Mouse (Mus musculus): ENCODE results near the gene Ccdc134. TPM values are rescaled to one million over a fixed set of nuclear protein-coding genes. Genes with fewer than 3 reads are reported as not detected.
A peak's percentile ranks its signal among the peaks of the same experiment; 100 is the strongest.

Ccdc134 gene
- polyA plus RNA-seq, 1 experiment from 2014 or later: 19.8 TPM

- Histone ChIP-seq H3K4me1 (peaks cover 38% of the 10 kb centered on the region), H3K4me2 (no peak overlapping the region), H3K27me3 (no peaks in the 10 kb centered on the region), H3K9ac (no peak overlapping the region), H3K27ac (no peak overlapping the region), H3K9me3 (replicated peaks) (no peaks in the 10 kb centered on the region), H3K4me3 (replicated peaks) (no peak overlapping the region), H3K36me3 (0 out of 2 replicates have a peak, but pooled peaks cover 13% of the 10 kb centered on the region)
- ATAC-seq (replicated peaks; ENCODE audit: low FRiP score): no peak
- WGBS: 82% methylated on average over 12 of the region's 12 CpGs
These were observed 24.3 kb downstream of the Ccdc134 start for GRCm38 (mm10) chr15:82152022-82152421.

- H3K4me1 ChIP-seq: peaks cover 41% of the 10 kb centered on the region
- ATAC-seq (replicated peaks; ENCODE audit: low FRiP score): no peak
- H3K4me3 ChIP-seq (replicated peaks): no peak overlapping the region
- H3K36me3 ChIP-seq: 0 out of 2 replicates have a peak, but pooled peaks cover 13% of the 10 kb centered on the region
- no peaks in the 10 kb centered on the region for H3K27me3 ChIP-seq
- no peak overlapping the region for H3K9ac ChIP-seq
- H3K4me2 ChIP-seq: no peak overlapping the region
- no peaks in the 10 kb centered on the region for H3K9me3 ChIP-seq (replicated peaks)
- 81% methylated on average over 7 of the region's 7 CpGs for WGBS
- H3K27ac ChIP-seq: no peak overlapping the region
These were observed 24.7 kb downstream of the Ccdc134 start for GRCm38 (mm10) chr15:82152435-82152834.

GRCm38 (mm10) chr15:82156298-82156697 is 28.6 kb downstream of the Ccdc134 start:
- H3K4me2 ChIP-seq: no peak overlapping the region
- no peak for ATAC-seq (replicated peaks; ENCODE audit: low FRiP score)
- H3K4me1 ChIP-seq: peaks cover 57% of the 10 kb centered on the region
- no peaks in the 10 kb centered on the region for H3K9me3 ChIP-seq (replicated peaks)
- 0 out of 2 replicates have a peak, but pooled peaks cover 8% of the 10 kb centered on the region for H3K36me3 ChIP-seq
- H3K4me3 ChIP-seq (replicated peaks): no peak overlapping the region
- H3K27ac ChIP-seq: no peak overlapping the region
- H3K27me3 ChIP-seq: no peaks in the 10 kb centered on the region
- no peak overlapping the region for H3K9ac ChIP-seq
- WGBS: 89% methylated on average over 6 of the region's 6 CpGs

- no peak overlapping the region for H3K4me3 ChIP-seq (replicated peaks)
- 61% methylated on average over 10 of the region's 10 CpGs for WGBS
- H3K36me3 ChIP-seq: 0 out of 2 replicates have a peak, but pooled peaks cover 8% of the 10 kb centered on the region
- no peaks in the 10 kb centered on the region for H3K27me3 ChIP-seq
- no peak overlapping the region for H3K27ac ChIP-seq
- no peak for ATAC-seq (replicated peaks; ENCODE audit: low FRiP score)
- peaks cover 60% of the 10 kb centered on the region for H3K4me1 ChIP-seq
- no peak overlapping the region for H3K4me2 ChIP-seq
- H3K9ac ChIP-seq: no peak overlapping the region
- H3K9me3 ChIP-seq (replicated peaks): no peaks in the 10 kb centered on the region
These were observed 29.2 kb downstream of the Ccdc134 start for GRCm38 (mm10) chr15:82156902-82157301.

GRCm38 (mm10) chr15:82158243-82159035 is 30.7 kb downstream of the Ccdc134 start:
- ATAC-seq (replicated peaks; ENCODE audit: low FRiP score): no peak
- Histone ChIP-seq H3K36me3 (0 out of 2 replicates have a peak, but pooled peaks cover 8% of the 10 kb centered on the region), H3K27ac (peak overlapping the region; percentile 76), H3K4me2 (peak overlapping the region; percentile 9; the same call in 1 of the 2 replicates), H3K4me3 (replicated peaks) (no peak overlapping the region), H3K9ac (no peak overlapping the region), H3K27me3 (no peaks in the 10 kb centered on the region), H3K4me1 (peaks cover 58% of the 10 kb centered on the region), H3K9me3 (replicated peaks) (no peaks in the 10 kb centered on the region)
- 38% methylated on average over 17 of the region's 17 CpGs for WGBS

- Histone ChIP-seq H3K4me1 (peaks cover 67% of the 10 kb centered on the region), H3K27ac (peak overlapping the region; percentile 76; the same call in 1 of the 2 replicates), H3K4me2 (no peak overlapping the region), H3K4me3 (replicated peaks) (no peak overlapping the region), H3K27me3 (no peaks in the 10 kb centered on the region), H3K9ac (no peak overlapping the region), H3K36me3 (0 out of 2 replicates have a peak, but pooled peaks cover 8% of the 10 kb centered on the region), H3K9me3 (replicated peaks) (no peaks in the 10 kb centered on the region)
- no peak for ATAC-seq (replicated peaks; ENCODE audit: low FRiP score)
- 88% methylated on average over 9 of the region's 9 CpGs for WGBS
These were observed 31.7 kb downstream of the Ccdc134 start for GRCm38 (mm10) chr15:82159471-82159870.

GRCm38 (mm10) chr15:82160731-82161640 is 33.3 kb downstream of the Ccdc134 start:
- H3K9me3 ChIP-seq (replicated peaks): no peaks in the 10 kb centered on the region
- no peak overlapping the region for H3K4me2 ChIP-seq
- no peaks in the 10 kb centered on the region for H3K27me3 ChIP-seq
- H3K9ac ChIP-seq: no peak overlapping the region
- WGBS: 61% methylated on average over 11 of the region's 11 CpGs
- H3K4me3 ChIP-seq (replicated peaks): no peak overlapping the region
- H3K36me3 ChIP-seq: 0 out of 2 replicates have a peak, but pooled peaks cover 8% of the 10 kb centered on the region
- H3K4me1 ChIP-seq: peaks cover 78% of the 10 kb centered on the region
- no peak overlapping the region for H3K27ac ChIP-seq
- no peak for ATAC-seq (replicated peaks; ENCODE audit: low FRiP score)

GRCm38 (mm10) chr15:82161965-82162600 is 34.4 kb downstream of the Ccdc134 start:
- H3K4me2 ChIP-seq: no peak overlapping the region
- no peaks in the 10 kb centered on the region for H3K9me3 ChIP-seq (replicated peaks)
- WGBS: 86% methylated on average over 12 of the region's 12 CpGs
- no peaks in the 10 kb centered on the region for H3K36me3 ChIP-seq
- no peak overlapping the region for H3K27ac ChIP-seq
- no peak overlapping the region for H3K4me3 ChIP-seq (replicated peaks)
- no peaks in the 10 kb centered on the region for H3K27me3 ChIP-seq
- ATAC-seq (replicated peaks; ENCODE audit: low FRiP score): no peak
- H3K4me1 ChIP-seq: peaks cover 85% of the 10 kb centered on the region
- H3K9ac ChIP-seq: no peak overlapping the region

GRCm38 (mm10) chr15:82163356-82164060 is 35.8 kb downstream of the Ccdc134 start:
- Histone ChIP-seq H3K4me1 (peaks cover 86% of the 10 kb centered on the region), H3K27ac (peak overlapping the region; percentile 33), H3K27me3 (no peaks in the 10 kb centered on the region), H3K36me3 (no peaks in the 10 kb centered on the region), H3K9ac (no peak overlapping the region), H3K4me3 (replicated peaks) (no peak overlapping the region), H3K4me2 (no peak overlapping the region), H3K9me3 (replicated peaks) (no peaks in the 10 kb centered on the region)
- WGBS: 81% methylated on average over 10 of the region's 10 CpGs
- no peak for ATAC-seq (replicated peaks; ENCODE audit: low FRiP score)

GRCm38 (mm10) chr15:82164061-82164399 is 36.3 kb downstream of the Ccdc134 start:
- Histone ChIP-seq H3K36me3 (no peaks in the 10 kb centered on the region), H3K4me1 (peaks cover 87% of the 10 kb centered on the region), H3K4me2 (no peak overlapping the region), H3K4me3 (replicated peaks) (no peak overlapping the region), H3K9me3 (replicated peaks) (no peaks in the 10 kb centered on the region), H3K27ac (peak overlapping the region; percentile 33), H3K27me3 (no peaks in the 10 kb centered on the region), H3K9ac (no peak overlapping the region)
- WGBS: 59% methylated on average over 4 of the region's 4 CpGs
- no peak for ATAC-seq (replicated peaks; ENCODE audit: low FRiP score)

- no peaks in the 10 kb centered on the region for H3K9me3 ChIP-seq (replicated peaks)
- ATAC-seq (replicated peaks; ENCODE audit: low FRiP score): 0 out of 2 replicates have a peak, but pooled peaks have one; percentile 14
- WGBS: 67% methylated on average over 7 of the region's 7 CpGs
- H3K27ac ChIP-seq: peak overlapping the region; percentile 33
- H3K9ac ChIP-seq: no peak overlapping the region
- H3K27me3 ChIP-seq: no peaks in the 10 kb centered on the region
- H3K36me3 ChIP-seq: no peaks in the 10 kb centered on the region
- no peak overlapping the region for H3K4me3 ChIP-seq (replicated peaks)
- peaks cover 86% of the 10 kb centered on the region for H3K4me1 ChIP-seq
- H3K4me2 ChIP-seq: no peak overlapping the region
These were observed 36.8 kb downstream of the Ccdc134 start for GRCm38 (mm10) chr15:82164496-82164895.
